Mouse (Mus musculus) intestine, embryonic 14.5 days (tissue): Measurements from ENCODE around the gene Foxn1. TPM values are rescaled to one million over a fixed set of nuclear protein-coding genes. Genes with fewer than 3 reads are reported as not detected.

Experiments used
- ATAC-seq: fragments of 200-750 bp; cut with Nextera tagmentation; replicated peaks from 2 replicates; pipeline ENCODE4 v1.8.0; 2017; ENCODE audit warnings: low read depth, moderate number of reproducible peaks, moderate TSS enrichment, moderate library complexity; ENCODE audit not compliant: low FRiP score, low TSS enrichment
- DNase-seq: peaks from one replicate; pipeline ENCODE4 v3.0.0-alpha.2; 2018; ENCODE audit warnings: low spot score
- H3K27ac ChIP-seq: fragments of 300-500 bp; sonication (generic); 2 replicates; pipeline ENCODE4 v1.5.1; 2014; ENCODE audit warnings: low read depth, mild to moderate bottlenecking, control low read depth
- H3K27me3 ChIP-seq: fragments of 300-500 bp; sonication (generic); replicated peaks from 2 replicates; pipeline ENCODE4 v1.6.1; 2014; ENCODE audit warnings: low read length, control low read depth; ENCODE audit not compliant: control insufficient read depth, insufficient read depth
- H3K36me3 ChIP-seq: fragments of 300-500 bp; sonication (generic); 2 replicates; pipeline ENCODE4 v1.6.1; 2014; ENCODE audit warnings: low read length, control low read depth; ENCODE audit not compliant: control insufficient read depth, insufficient read depth
- H3K4me1 ChIP-seq: fragments of 300-500 bp; sonication (generic); replicated peaks from 2 replicates; pipeline ENCODE4 v1.6.1; 2014; ENCODE audit warnings: low read length, control low read depth, mixed read lengths; ENCODE audit not compliant: control insufficient read depth, insufficient read depth
- H3K4me2 ChIP-seq: fragments of 300-500 bp; sonication (generic); 2 replicates; pipeline ENCODE4 v1.6.1; 2014; ENCODE audit warnings: low read length
- H3K4me3 ChIP-seq: fragments of 300-500 bp; sonication (generic); 2 replicates; pipeline ENCODE4 v1.5.1; 2014; ENCODE audit warnings: low read depth, low read length, control low read depth, mixed read lengths
- H3K9ac ChIP-seq: fragments of 300-500 bp; sonication (generic); 2 replicates; pipeline ENCODE4 v1.6.1; 2014; ENCODE audit warnings: mild to moderate bottlenecking, low read length
- H3K9me3 ChIP-seq: fragments of 300-500 bp; sonication (generic); 2 replicates; pipeline ENCODE4 v1.6.1; 2016; ENCODE audit warnings: low read length, control low read depth; ENCODE audit not compliant: control insufficient read depth
- WGBS: fragments of 180-500 bp; shearing (Covaris S2); extraction: QIAGEN DNeasy Blood & Tissue Kit; methylation state at CpG from one replicate; pipeline ENCODE4 v1.1.7; 2014; 5-methylcytosine and 5-hydroxymethylcytosine counted together
- polyA plus RNA-seq: library from polyadenylated mRNA; unstranded; fragments of >200 nt; fragmentation: Nextera tagmentation; extraction: Ambion mirVana; gene quantifications from 2 replicates; pipeline ENCODE4 v1.2.1, GENCODE M21; 2014

Gene Foxn1
- polyA plus RNA-seq, 1 experiment from 2014 or later: not detected

GRCm38 (mm10) chr11:78392728-78393127 is 6.4 kb upstream of the Foxn1 start:
- Histone ChIP-seq H3K27me3 (no peaks in the 10 kb centered on the region), H3K4me1 (no peaks in the 10 kb centered on the region; the same call in 1 of the 2 replicates), H3K4me3 (no peak overlapping the region), H3K27ac (no peak overlapping the region), H3K4me2 (no peak overlapping the region), H3K36me3 (no peaks in the 10 kb centered on the region), H3K9ac (no peak overlapping the region), H3K9me3 (no peaks in the 10 kb centered on the region)
- 60% methylated on average over 3 of the region's 3 CpGs for WGBS
- DNase-seq (no peak), ATAC-seq (no peak)

- 84% methylated on average over 10 of the region's 10 CpGs for WGBS
- Histone ChIP-seq H3K4me3 (no peak overlapping the region), H3K36me3 (no peaks in the 10 kb centered on the region), H3K9ac (no peak overlapping the region), H3K27me3 (no peaks in the 10 kb centered on the region), H3K4me2 (no peak overlapping the region), H3K9me3 (no peaks in the 10 kb centered on the region), H3K4me1 (no peaks in the 10 kb centered on the region), H3K27ac (no peak overlapping the region)
- DNase-seq (no peak), ATAC-seq (no peak)
Measured at GRCm38 (mm10) chr11:78385776-78386175, 582 bp downstream of the Foxn1 start.

- no peaks in the 10 kb centered on the region for H3K27me3 ChIP-seq
- no peak for ATAC-seq
Measured at GRCm38 (mm10) chr11:78382701-78383100, 3.7 kb downstream of the Foxn1 start.

GRCm38 (mm10) chr11:78382286-78382685 is 4.1 kb downstream of the Foxn1 start:
- Histone ChIP-seq H3K9ac (no peak overlapping the region), H3K27me3 (no peaks in the 10 kb centered on the region), H3K4me2 (no peak overlapping the region), H3K9me3 (no peaks in the 10 kb centered on the region), H3K4me1 (no peaks in the 10 kb centered on the region), H3K4me3 (no peak overlapping the region), H3K36me3 (no peaks in the 10 kb centered on the region), H3K27ac (no peak overlapping the region)
- 72% methylated on average over 7 of the region's 7 CpGs for WGBS
- no peak for ATAC-seq
- DNase-seq: no peak

More at GRCm38 (mm10) chr11:78382701-78383100, 3.7 kb downstream of the Foxn1 start:
- 44% methylated on average over 5 of the region's 5 CpGs for WGBS
- H3K4me3 ChIP-seq: no peak overlapping the region
- DNase-seq: no peak
- H3K36me3 ChIP-seq: no peaks in the 10 kb centered on the region
- no peak overlapping the region for H3K9ac ChIP-seq
- H3K9me3 ChIP-seq: no peaks in the 10 kb centered on the region
- no peaks in the 10 kb centered on the region for H3K4me1 ChIP-seq
- no peak overlapping the region for H3K4me2 ChIP-seq
- no peak overlapping the region for H3K27ac ChIP-seq

GRCm38 (mm10) chr11:78380996-78381395 is 5.4 kb downstream of the Foxn1 start:
- no peak for ATAC-seq
- Histone ChIP-seq H3K9ac (no peak overlapping the region), H3K4me3 (no peak overlapping the region), H3K9me3 (no peaks in the 10 kb centered on the region), H3K4me2 (no peak overlapping the region), H3K27ac (no peak overlapping the region), H3K36me3 (no peaks in the 10 kb centered on the region), H3K27me3 (no peaks in the 10 kb centered on the region), H3K4me1 (no peaks in the 10 kb centered on the region)
- 75% methylated on average over 3 of the region's 3 CpGs for WGBS
- no peak for DNase-seq

- no peak overlapping the region for H3K9ac ChIP-seq
- 71% methylated on average over 4 of the region's 4 CpGs for WGBS
- H3K4me2 ChIP-seq: no peak overlapping the region
- no peaks in the 10 kb centered on the region for H3K27me3 ChIP-seq
- no peak overlapping the region for H3K27ac ChIP-seq
- DNase-seq: no peak
- H3K36me3 ChIP-seq: no peaks in the 10 kb centered on the region
- no peaks in the 10 kb centered on the region for H3K9me3 ChIP-seq
- no peaks in the 10 kb centered on the region for H3K4me1 ChIP-seq
- ATAC-seq: no peak
- H3K4me3 ChIP-seq: no peak overlapping the region
Measured at GRCm38 (mm10) chr11:78380351-78380750, 6.0 kb downstream of the Foxn1 start.

GRCm38 (mm10) chr11:78377549-78378159 is 8.7 kb downstream of the Foxn1 start:
- peak; percentile 85 for ATAC-seq
- 25% methylated on average over 12 of the region's 12 CpGs for WGBS
- Histone ChIP-seq H3K4me2 (no peak overlapping the region), H3K27ac (no peak overlapping the region), H3K9ac (no peak overlapping the region), H3K27me3 (no peaks in the 10 kb centered on the region), H3K4me1 (no peaks in the 10 kb centered on the region), H3K4me3 (no peak overlapping the region), H3K9me3 (no peaks in the 10 kb centered on the region), H3K36me3 (no peaks in the 10 kb centered on the region)
- no peak for DNase-seq

GRCm38 (mm10) chr11:78374147-78374546 is 12.2 kb downstream of the Foxn1 start:
- Histone ChIP-seq H3K36me3 (no peaks in the 10 kb centered on the region), H3K9ac (no peak overlapping the region), H3K4me3 (no peak overlapping the region), H3K27me3 (no peaks in the 10 kb centered on the region), H3K4me2 (no peak overlapping the region), H3K4me1 (no peaks in the 10 kb centered on the region), H3K27ac (no peak overlapping the region), H3K9me3 (no peaks in the 10 kb centered on the region)
- WGBS: 75% methylated on average over 8 of the region's 8 CpGs
- DNase-seq (no peak), ATAC-seq (no peak)

GRCm38 (mm10) chr11:78372610-78373009 is 13.7 kb downstream of the Foxn1 start:
- Histone ChIP-seq H3K4me2 (no peak overlapping the region), H3K9me3 (no peaks in the 10 kb centered on the region), H3K9ac (no peak overlapping the region), H3K4me1 (no peaks in the 10 kb centered on the region), H3K4me3 (no peak overlapping the region), H3K27ac (no peak overlapping the region), H3K27me3 (no peaks in the 10 kb centered on the region), H3K36me3 (no peaks in the 10 kb centered on the region)
- 50% methylated on average over 7 of the region's 7 CpGs for WGBS
- DNase-seq: no peak
- ATAC-seq: no peak
